Comparison of ENCODE assay signal across 14 mouse cellular contexts in genomic region chr6:91699482-91700200, GRCm38 (mm10). TPM values are rescaled to one million over a fixed set of nuclear protein-coding genes. Genes with fewer than 3 reads are reported as not detected.
DNase-seq lines count a peak whose midpoint lies in the region; ATAC-seq and TF ChIP-seq lines count a peak whose summit lies in the region.
"Had no signal": no experiment of that assay in that cellular context is flagged by ENCODE, and none has a peak within 500 bp of the region (broad histone marks: within the 10 kb centered on the region; RNA-seq: fewer than 3 reads in every experiment).

No protein-coding gene starts in this region.

- no peaks in the 10 kb centered on the region for H3K36me3 ChIP-seq in liver, adult 2 months (ENCODE audit: control insufficient read depth, insufficient read depth, low read length)
- H3K36me3 ChIP-seq in liver, embryonic 12.5 days, result peaks cover 38% of the 10 kb centered on the region
- H3K36me3 ChIP-seq in kidney, embryonic 15.5 days, result peaks cover 62% of the 10 kb centered on the region
- H3K36me3 ChIP-seq in small intestine, adult 2 months (ENCODE audit: control insufficient read depth, insufficient read depth, low read length), result peaks cover 60% of the 10 kb centered on the region

- ATAC-seq in liver, embryonic 12.5 days, result no peak
- ATAC-seq in kidney, embryonic 15.5 days (replicated peaks; ENCODE audit: low FRiP score), result no peak

- H3K27ac ChIP-seq in liver, adult 2 months (replicated peaks; ENCODE audit: insufficient read depth, low read depth, low read length), result peak overlapping the region; percentile 70
- H3K27ac ChIP-seq in liver, embryonic 12.5 days, result no peak overlapping the region
- H3K27ac ChIP-seq in bone marrow, adult 2 months (ENCODE audit: control insufficient read depth, insufficient read depth, low read depth, low read length, poor library complexity), result peak overlapping the region; percentile 78
- peak overlapping the region; percentile 59 for H3K27ac ChIP-seq in kidney, embryonic 15.5 days
- H3K27ac ChIP-seq in small intestine, adult 2 months (ENCODE audit: insufficient read depth, low read depth, low read length), result peak overlapping the region; percentile 70
- H3K27ac ChIP-seq: hindbrain, postnatal 0 days; lung, embryonic 15.5 days; neural tube, embryonic 13.5 days had no signal

- no peaks in the 10 kb centered on the region for H3K9me3 ChIP-seq in liver, embryonic 12.5 days (replicated peaks)
- no peaks in the 10 kb centered on the region for H3K9me3 ChIP-seq in kidney, embryonic 15.5 days (replicated peaks)
- H3K9me3 ChIP-seq: lung, embryonic 15.5 days; neural tube, embryonic 13.5 days had no signal

- TF ChIP-seq CTCF in liver, adult 2 months (IDR thresholded peaks at IDR 0.05; ENCODE audit: low read depth, low read length), result no peak
- no peak for TF ChIP-seq CTCF in bone marrow, adult 2 months (IDR thresholded peaks at IDR 0.05; ENCODE audit: control insufficient read depth, insufficient read depth, low read length)
- TF ChIP-seq CTCF in small intestine, adult 2 months (IDR thresholded peaks at IDR 0.05; ENCODE audit: extremely low read depth, insufficient read length, insufficient replicate concordance, low read depth, low read length), result no peak

- no peak overlapping the region for H3K4me3 ChIP-seq in liver, adult 2 months (ENCODE audit: insufficient read depth, low read depth, low read length)
- H3K4me3 ChIP-seq in liver, embryonic 12.5 days, result no peak overlapping the region
- peak overlapping the region; percentile 22 for H3K4me3 ChIP-seq in bone marrow, adult 2 months (replicated peaks; ENCODE audit: control insufficient read depth, low read depth, low read length)
- no peak overlapping the region for H3K4me3 ChIP-seq in kidney, embryonic 15.5 days (replicated peaks)
- no peak overlapping the region for H3K4me3 ChIP-seq in small intestine, adult 2 months (ENCODE audit: low read depth, low read length)
- H3K4me3 ChIP-seq: erythroblast, embryonic 14.5 days; lung, embryonic 15.5 days; neural tube, embryonic 13.5 days had no signal

- no peak overlapping the region for H3K4me2 ChIP-seq in liver, embryonic 12.5 days
- H3K4me2 ChIP-seq in kidney, embryonic 15.5 days, result no peak overlapping the region
- H3K4me2 ChIP-seq: lung, embryonic 15.5 days; neural tube, embryonic 13.5 days had no signal

- WGBS in liver, adult 2 months, result 16% methylated on average over 4 of the region's 4 CpGs
- WGBS in liver, embryonic 12.5 days (ENCODE audit: insufficient replicate concordance), result 58% methylated on average over 4 of the region's 4 CpGs
- WGBS in bone marrow, adult 2 months, result 52% methylated on average over 4 of the region's 4 CpGs
- 77% methylated on average over 4 of the region's 4 CpGs for WGBS in kidney, embryonic 15.5 days
- 22% methylated on average over 4 of the region's 4 CpGs for WGBS in small intestine, adult 2 months

- no peaks in the 10 kb centered on the region for H3K27me3 ChIP-seq in liver, adult 2 months (ENCODE audit: control insufficient read depth, insufficient read depth, low read length)
- no peaks in the 10 kb centered on the region for H3K27me3 ChIP-seq in liver, embryonic 12.5 days (replicated peaks)
- H3K27me3 ChIP-seq in kidney, embryonic 15.5 days, result no peaks in the 10 kb centered on the region
- H3K27me3 ChIP-seq in small intestine, adult 2 months (ENCODE audit: control insufficient read depth, insufficient read depth, low read length), result no peaks in the 10 kb centered on the region
- H3K27me3 ChIP-seq: lung, embryonic 15.5 days; neural tube, embryonic 13.5 days had no signal

- no peak for TF ChIP-seq POLR2A in liver, adult 2 months (IDR thresholded peaks at IDR 0.05; ENCODE audit: extremely low read depth, insufficient read depth, low read length)
- TF ChIP-seq POLR2A in bone marrow, adult 2 months (IDR thresholded peaks at IDR 0.05; ENCODE audit: borderline replicate concordance, control insufficient read depth, low read depth, low read length), result no peak
- no peak for TF ChIP-seq POLR2A in small intestine, adult 2 months (IDR thresholded peaks at IDR 0.05; ENCODE audit: low read depth, low read length)

- peaks cover 37% of the 10 kb centered on the region for H3K4me1 ChIP-seq in liver, adult 2 months (ENCODE audit: control insufficient read depth, insufficient read depth, low read length)
- H3K4me1 ChIP-seq in liver, embryonic 12.5 days, result peaks cover 48% of the 10 kb centered on the region
- H3K4me1 ChIP-seq in bone marrow, adult 2 months (ENCODE audit: control insufficient read depth, insufficient read depth, low read length), result peaks cover 3% of the 10 kb centered on the region
- peaks cover 47% of the 10 kb centered on the region for H3K4me1 ChIP-seq in kidney, embryonic 15.5 days
- peaks cover 36% of the 10 kb centered on the region for H3K4me1 ChIP-seq in small intestine, adult 2 months (ENCODE audit: control insufficient read depth, insufficient read depth, insufficient read length, low read length)

- peak; percentile 85 for DNase-seq in liver, adult 2 months (ENCODE audit: extremely low read depth, low read depth, low spot score)
- no peak for DNase-seq in spleen, postnatal 14 days (ENCODE audit: low spot score in 2 of 2)
- no peak for DNase-seq in thymus, adult 18-20 months
- DNase-seq: cerebellum, adult 11-12 months; embryo, embryonic 11 days; left cerebral cortex, postnatal 4 days had no signal

- no peak overlapping the region for H3K9ac ChIP-seq in liver, adult 2 months (ENCODE audit: low read depth, low read length)
- no peak overlapping the region for H3K9ac ChIP-seq in liver, embryonic 12.5 days
- no peak overlapping the region for H3K9ac ChIP-seq in kidney, embryonic 15.5 days
- H3K9ac ChIP-seq: lung, embryonic 15.5 days; neural tube, embryonic 13.5 days had no signal

- peaks cover 17% of the 10 kb centered on the region; the same call in 1 of the 2 replicates for H3K79me2 ChIP-seq in liver, adult 2 months (ENCODE audit: control insufficient read depth, insufficient read depth, low read length)

RNA-seq across cellular contexts. Expression of gene Slc6a6, which starts 15.8 kb away (rescaled TPM):
- 34.8 and 66.5 TPM in 2 replicates for total RNA-seq in liver, adult 2 months (2014; rRNA removed)
- polyA plus RNA-seq in liver, adult 2 months (2012; rRNA removed), result 89.0 and 96.5 TPM in 2 replicates
- polyA plus RNA-seq in liver, embryonic 12.5 days (2016; fragmentation: Nextera tagmentation; extraction: Ambion mirVana), result 22.1 and 24.9 TPM in 2 replicates
- polyA plus RNA-seq in bone marrow, adult 2 months (2011; ENCODE audit: insufficient read depth, insufficient read length, low replicate concordance, missing spikeins), result 18.5 and 36.3 TPM in 2 replicates
- polyA plus RNA-seq in kidney, embryonic 15.5 days (2015; fragmentation: Nextera tagmentation; extraction: Ambion mirVana), result 84.0 and 87.2 TPM in 2 replicates
- 44.0 and 124 TPM in 2 replicates for polyA plus RNA-seq in small intestine, adult 2 months (2012; rRNA removed)
